In the genomic region with DNA sequence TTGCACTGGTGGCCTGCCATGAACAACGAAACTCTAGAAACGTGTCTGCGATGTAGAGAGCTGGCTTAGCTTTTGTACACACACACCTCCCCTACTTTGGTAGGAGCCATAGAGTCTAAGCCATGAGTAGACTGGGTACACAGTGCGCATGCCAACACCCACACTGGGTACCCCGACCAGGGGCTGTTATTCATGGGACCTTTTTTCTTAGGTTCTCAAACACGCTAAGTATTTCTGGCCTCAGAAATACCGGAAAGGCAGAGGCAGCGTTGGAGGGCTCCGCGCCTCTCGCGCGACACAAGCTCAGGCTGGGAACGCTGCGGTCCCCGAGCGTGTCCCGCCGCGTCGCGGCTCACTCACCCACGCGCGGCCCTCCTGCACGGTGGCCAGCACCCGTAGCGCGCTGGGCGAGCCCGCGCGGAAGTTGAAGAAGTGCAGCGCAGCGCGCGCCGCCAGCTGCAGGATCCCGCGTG, we compare ENCODE assay signal across 8 mouse cellular contexts. TPM values are rescaled to one million over a fixed set of nuclear protein-coding genes. Genes with fewer than 3 reads are reported as not detected.
A peak's percentile ranks its signal among the peaks of the same experiment; 100 is the strongest.
DNase-seq lines count a peak whose midpoint lies in the region; ATAC-seq and TF ChIP-seq lines count a peak whose summit lies in the region.

No protein-coding gene starts in this region.

- WGBS in heart, embryonic 13.5 days, result 4% methylated on average over 40 of the region's 40 CpGs
- WGBS in limb, embryonic 11.5 days, result 7% methylated on average over 40 of the region's 40 CpGs
- 5% methylated on average over 40 of the region's 40 CpGs for WGBS in midbrain, embryonic 14.5 days

- TF ChIP-seq CTCF in layer of hippocampus, adult 2 months (conservative IDR thresholded peaks at IDR 0.05), result no peak
- no peak for TF ChIP-seq CTCF in cortical plate, adult 2 months (IDR thresholded peaks at IDR 0.05; ENCODE audit: extremely low read depth, insufficient read depth, low read length)

- H3K4me1 ChIP-seq in cortical plate, adult 2 months (ENCODE audit: control insufficient read depth, insufficient read depth, low read length), result no peaks in the 10 kb centered on the region
- H3K4me1 ChIP-seq in heart, embryonic 13.5 days, result peaks cover 6% of the 10 kb centered on the region; the same call in 1 of the 2 replicates
- no peaks in the 10 kb centered on the region for H3K4me1 ChIP-seq in limb, embryonic 11.5 days (ENCODE audit: control insufficient read depth, insufficient read depth, low read length)
- peaks cover 9% of the 10 kb centered on the region; the same call in 1 of the 2 replicates for H3K4me1 ChIP-seq in midbrain, embryonic 14.5 days (ENCODE audit: control insufficient read depth, insufficient read depth, low read length)

- no peak for TF ChIP-seq POLR2A in cortical plate, adult 2 months (IDR thresholded peaks at IDR 0.05; ENCODE audit: extremely low read depth, insufficient read depth, low read length)

- peaks cover 49% of the 10 kb centered on the region for H3K27me3 ChIP-seq in heart, embryonic 13.5 days (replicated peaks)
- H3K27me3 ChIP-seq in limb, embryonic 11.5 days (ENCODE audit: control insufficient read depth, insufficient read depth, low read length), result peaks cover 4% of the 10 kb centered on the region
- H3K27me3 ChIP-seq in midbrain, embryonic 14.5 days (ENCODE audit: control insufficient read depth, insufficient read depth, low read length), result peaks cover 3% of the 10 kb centered on the region; the same call in 1 of the 2 replicates

- H3K9ac ChIP-seq in heart, embryonic 13.5 days, result peak overlapping the region; percentile 81
- H3K9ac ChIP-seq in limb, embryonic 11.5 days (ENCODE audit: low read length), result peak overlapping the region; percentile 67
- peak overlapping the region; percentile 67 for H3K9ac ChIP-seq in midbrain, embryonic 14.5 days (replicated peaks; ENCODE audit: low read length)

- no peak overlapping the region for H3K27ac ChIP-seq in layer of hippocampus, adult 2 months
- H3K27ac ChIP-seq in cortical plate, adult 2 months (ENCODE audit: insufficient read depth, low read length), result no peak overlapping the region
- H3K27ac ChIP-seq in heart, embryonic 13.5 days (replicated peaks), result no peak overlapping the region
- H3K27ac ChIP-seq in limb, embryonic 11.5 days (replicated peaks; ENCODE audit: low read depth, low read length), result no peak overlapping the region
- H3K27ac ChIP-seq in midbrain, embryonic 14.5 days (replicated peaks; ENCODE audit: low read depth, low read length), result no peak overlapping the region

- no peaks in the 10 kb centered on the region for H3K36me3 ChIP-seq in heart, embryonic 13.5 days
- H3K36me3 ChIP-seq in limb, embryonic 11.5 days (ENCODE audit: control insufficient read depth, insufficient read depth, low read length), result no peaks in the 10 kb centered on the region
- H3K36me3 ChIP-seq in midbrain, embryonic 14.5 days (ENCODE audit: control insufficient read depth, insufficient read depth, low read length), result no peaks in the 10 kb centered on the region

- DNase-seq in layer of hippocampus, adult 2 months (ENCODE audit: low spot score in 2 of 2), result peak in 1 of 2 experiments; percentile 29
- DNase-seq in layer of hippocampus, adult 9-11 months, result no peak
- peak; percentile 42 for DNase-seq in limb, embryonic 11.5 days (ENCODE audit: low spot score)
- peak; percentile 69 for DNase-seq in midbrain, embryonic 14.5 days
- no peak for DNase-seq in T-cell, adult 2 months (ENCODE audit: low spot score)

- peak overlapping the region; percentile 68 for H3K4me3 ChIP-seq in layer of hippocampus, adult 2 months
- peak overlapping the region; percentile 27 for H3K4me3 ChIP-seq in cortical plate, adult 2 months (ENCODE audit: insufficient read depth, low read length)
- peak overlapping the region; percentile 70 for H3K4me3 ChIP-seq in heart, embryonic 13.5 days
- H3K4me3 ChIP-seq in limb, embryonic 11.5 days (ENCODE audit: low read depth, low read length), result peak overlapping the region; percentile 48
- peak overlapping the region; percentile 59 for H3K4me3 ChIP-seq in midbrain, embryonic 14.5 days (replicated peaks; ENCODE audit: low read depth, low read length)

- no peaks in the 10 kb centered on the region for H3K9me3 ChIP-seq in heart, embryonic 13.5 days
- no peaks in the 10 kb centered on the region for H3K9me3 ChIP-seq in limb, embryonic 11.5 days (ENCODE audit: control insufficient read depth, low read length)
- H3K9me3 ChIP-seq in midbrain, embryonic 14.5 days (ENCODE audit: control insufficient read depth, low read length), result no peaks in the 10 kb centered on the region

- H3K4me2 ChIP-seq in heart, embryonic 13.5 days, result peak overlapping the region; percentile 100
- peak overlapping the region; percentile 99 for H3K4me2 ChIP-seq in limb, embryonic 11.5 days (ENCODE audit: low read depth, severe bottlenecking)
- peak overlapping the region; percentile 100 for H3K4me2 ChIP-seq in midbrain, embryonic 14.5 days (ENCODE audit: low read length)

- no peak for ATAC-seq in heart, embryonic 13.5 days (ENCODE audit: extremely low read depth, insufficient number of reproducible peaks, low FRiP score, low TSS enrichment)
- ATAC-seq in limb, embryonic 11.5 days (ENCODE audit: insufficient number of reproducible peaks, low FRiP score, low TSS enrichment, low read depth), result 0 out of 2 replicates have a peak, but pooled peaks have one; percentile 27
- peak; percentile 29; the same call in 1 of the 2 replicates for ATAC-seq in midbrain, embryonic 14.5 days (ENCODE audit: low FRiP score, low TSS enrichment)
- ATAC-seq in megakaryocyte-erythroid progenitor cell, adult 5-6 weeks (replicated peaks; ENCODE audit: low FRiP score, low TSS enrichment, poor library complexity, severe bottlenecking), result no peak

RNA-seq across cellular contexts. Expression of a gene that starts 0.5 kb away (rescaled TPM):
- total RNA-seq in layer of hippocampus, adult 2 months (2021), result 1 to 10 TPM; 1.5 to 1.8 TPM
- polyA plus RNA-seq in cortical plate, adult 2 months (2012; rRNA removed), result 1.0 and 1.3 TPM in 2 replicates
- polyA plus RNA-seq in heart, embryonic 13.5 days (2015; fragmentation: Nextera tagmentation; extraction: Ambion mirVana), result 1.0 and 1.1 TPM in 2 replicates
- polyA plus RNA-seq in limb, embryonic 11.5 days (2014; fragmentation: Nextera tagmentation; extraction: Ambion mirVana), result 9.8 TPM in 2 replicates
- 2.3 and 3.5 TPM in 2 replicates for polyA plus RNA-seq in midbrain, embryonic 14.5 days (2014; fragmentation: Nextera tagmentation; extraction: Ambion mirVana)
- not detected in 2 replicates for total RNA-seq in megakaryocyte-erythroid progenitor cell, adult 5-6 weeks (2014; fragmentation: Nextera tagmentation)
- total RNA-seq in megakaryocyte-erythroid progenitor cell, adult 5-6 weeks (2017), result not detected in 2 replicates

RNA-seq across cellular contexts. Expression of a gene that starts 51.1 kb away (rescaled TPM):
- total RNA-seq in layer of hippocampus, adult 2 months (2021), result 10 to 100 TPM; 40.1 to 45.3 TPM
- 80.9 and 82.2 TPM in 2 replicates for polyA plus RNA-seq in cortical plate, adult 2 months (2012; rRNA removed)
- 62.4 and 64.3 TPM in 2 replicates for polyA plus RNA-seq in heart, embryonic 13.5 days (2015; fragmentation: Nextera tagmentation; extraction: Ambion mirVana)
- 119 and 125 TPM in 2 replicates for polyA plus RNA-seq in limb, embryonic 11.5 days (2014; fragmentation: Nextera tagmentation; extraction: Ambion mirVana)
- 237 and 247 TPM in 2 replicates for polyA plus RNA-seq in midbrain, embryonic 14.5 days (2014; fragmentation: Nextera tagmentation; extraction: Ambion mirVana)
- total RNA-seq in megakaryocyte-erythroid progenitor cell, adult 5-6 weeks (2014; fragmentation: Nextera tagmentation), result 9.2 and 11.6 TPM in 2 replicates
- 2.4 and 5.7 TPM in 2 replicates for total RNA-seq in megakaryocyte-erythroid progenitor cell, adult 5-6 weeks (2017)

Comparison
In these comparisons a context has a peak if more than half of its experiments do, and no peak if none do; other contexts are left out.
1. DNase-seq: peak in limb, embryonic 11.5 days (single experiment) and midbrain, embryonic 14.5 days (single experiment); none in layer of hippocampus, adult 9-11 months (single experiment) and T-cell, adult 2 months (single experiment).
2. ATAC-seq: peak in limb, embryonic 11.5 days (single experiment) and midbrain, embryonic 14.5 days (single experiment); none in heart, embryonic 13.5 days (single experiment) and megakaryocyte-erythroid progenitor cell, adult 5-6 weeks (single experiment).
3. Peak in every context shown above with its lines, with median percentiles within 50 percentile points of each other: H3K4me3 ChIP-seq, H3K4me2 ChIP-seq and H3K9ac ChIP-seq.